Mouse (Mus musculus) CD8-positive naive resting alpha-beta T cell, adult 2 months (primary cell): ENCODE results near the gene Olfr73.
"Not testable (repeated sequence)": the region's sequence is repeated elsewhere in the genome, so short reads cannot be mapped to it uniquely, and the experiment has no call there.

Experiments
- DNase-seq, 2 experiments: peaks; one replicate each; pipeline ENCODE4 v3.0.0; 2022; ENCODE audit warnings: low read depth in 2 of 2, low spot score in 2 of 2

The Olfr73 gene

DNA sequence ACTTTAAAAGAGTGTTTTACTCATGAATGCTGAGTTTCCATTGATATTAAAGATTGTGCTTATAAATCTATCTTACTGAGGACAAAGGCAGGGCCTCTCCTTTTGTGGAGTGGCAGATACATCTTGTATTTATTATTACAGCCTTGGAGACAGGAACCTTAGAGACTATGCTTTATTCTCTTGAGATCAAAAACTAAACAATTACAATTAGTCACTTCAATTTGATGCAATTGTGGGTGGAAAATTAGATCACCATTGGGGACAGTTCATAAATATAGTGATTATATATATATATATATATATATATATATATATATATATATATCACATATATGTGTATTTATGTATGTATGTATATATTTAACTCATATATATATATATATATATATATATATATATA lies at the start of gene Olfr73:
Olfr73 (minus strand) TSS at position 101 of the 400 bp plus-strand sequence.
- DNase-seq = no peak

DNA sequence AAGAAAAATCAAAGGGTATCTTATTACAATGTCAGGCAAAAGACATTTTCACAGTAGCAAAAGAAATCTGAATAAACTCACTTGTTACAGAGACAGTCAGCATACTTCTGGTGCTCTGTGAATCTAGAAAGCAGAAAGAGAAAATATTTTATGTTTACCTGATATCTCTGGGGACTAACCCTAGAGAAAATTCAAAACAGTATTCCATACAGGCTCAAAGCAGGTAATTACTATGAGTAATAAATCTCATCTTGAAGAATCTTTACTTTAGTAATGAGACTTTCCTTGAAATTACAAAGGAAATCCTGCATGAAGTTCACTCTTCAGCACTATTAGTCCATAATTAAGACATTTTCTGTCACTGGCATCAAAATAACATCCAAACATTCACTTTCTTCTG lies 34.2 kb upstream of the Olfr73 start, which contains the start of gene Olfr1163:
Olfr1163 (minus strand) TSS at position 101 of the 400 bp plus-strand sequence.
- DNase-seq = no peak

DNA sequence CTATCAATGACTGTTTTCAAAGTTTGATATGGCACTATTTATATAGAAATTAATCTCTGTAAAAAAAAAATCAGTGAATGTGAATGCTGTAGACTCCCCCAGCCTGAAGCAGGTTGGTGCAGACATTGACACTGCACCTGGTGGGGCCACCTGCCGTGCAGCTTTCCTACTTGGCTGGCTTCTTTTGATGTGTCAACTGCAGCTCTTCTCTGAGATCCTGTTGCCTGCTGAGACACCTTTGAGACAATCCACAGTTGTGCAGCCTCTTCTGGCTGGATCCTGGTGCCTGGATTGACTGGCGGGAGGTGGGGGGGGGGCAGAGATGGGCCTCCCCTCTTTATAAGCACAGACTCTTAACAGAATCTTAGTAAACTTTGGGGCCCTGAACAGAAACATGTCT lies 26.1 kb upstream of the Olfr73 start:
- DNase-seq = no peak

DNA sequence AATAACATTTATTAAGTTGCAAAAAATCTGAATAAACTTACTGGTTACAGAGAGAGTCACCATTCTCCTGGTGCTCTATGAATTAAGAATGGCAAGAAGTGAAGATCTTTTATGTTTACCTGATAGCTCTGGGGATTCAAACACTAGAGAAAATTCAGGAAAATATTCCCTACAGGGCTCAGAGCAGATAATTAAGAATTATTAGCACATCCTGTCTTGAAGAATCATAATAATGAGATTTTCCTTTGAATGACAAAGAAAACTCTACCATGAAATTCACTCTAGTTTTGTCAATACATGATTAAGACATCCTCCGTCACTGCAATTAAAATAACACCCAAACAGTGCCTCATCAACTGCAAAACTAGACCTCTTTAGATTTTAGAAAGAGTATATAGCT lies 13.5 kb upstream of the Olfr73 start, which contains the start of gene Olfr1162:
Olfr1162 (minus strand) TSS at position 101 of the 400 bp plus-strand sequence.
- no peak for DNase-seq

DNA sequence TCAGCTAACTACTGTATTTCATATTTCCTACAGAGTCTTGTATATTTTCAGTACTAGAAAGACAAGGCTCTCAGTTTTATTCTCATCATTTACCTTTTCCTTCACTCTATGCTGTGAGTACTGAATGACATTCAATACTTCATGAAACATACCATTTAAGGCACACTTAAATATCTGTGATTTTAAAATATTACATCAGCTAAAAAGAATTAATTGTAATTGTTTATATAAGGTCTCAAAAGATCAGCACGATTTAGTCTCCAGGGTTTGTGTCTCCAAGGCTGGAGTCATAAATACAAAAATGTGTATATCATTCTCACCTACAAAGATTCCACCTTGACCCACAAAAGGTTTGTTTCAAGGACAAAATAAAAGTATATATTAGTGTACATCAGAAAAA lies 15.0 kb downstream of the Olfr73 start, which contains the start of gene Olfr1161:
Olfr1161 (plus strand) TSS at position 301 of the 400 bp plus-strand sequence.
- not testable (repeated sequence) for DNase-seq

DNA sequence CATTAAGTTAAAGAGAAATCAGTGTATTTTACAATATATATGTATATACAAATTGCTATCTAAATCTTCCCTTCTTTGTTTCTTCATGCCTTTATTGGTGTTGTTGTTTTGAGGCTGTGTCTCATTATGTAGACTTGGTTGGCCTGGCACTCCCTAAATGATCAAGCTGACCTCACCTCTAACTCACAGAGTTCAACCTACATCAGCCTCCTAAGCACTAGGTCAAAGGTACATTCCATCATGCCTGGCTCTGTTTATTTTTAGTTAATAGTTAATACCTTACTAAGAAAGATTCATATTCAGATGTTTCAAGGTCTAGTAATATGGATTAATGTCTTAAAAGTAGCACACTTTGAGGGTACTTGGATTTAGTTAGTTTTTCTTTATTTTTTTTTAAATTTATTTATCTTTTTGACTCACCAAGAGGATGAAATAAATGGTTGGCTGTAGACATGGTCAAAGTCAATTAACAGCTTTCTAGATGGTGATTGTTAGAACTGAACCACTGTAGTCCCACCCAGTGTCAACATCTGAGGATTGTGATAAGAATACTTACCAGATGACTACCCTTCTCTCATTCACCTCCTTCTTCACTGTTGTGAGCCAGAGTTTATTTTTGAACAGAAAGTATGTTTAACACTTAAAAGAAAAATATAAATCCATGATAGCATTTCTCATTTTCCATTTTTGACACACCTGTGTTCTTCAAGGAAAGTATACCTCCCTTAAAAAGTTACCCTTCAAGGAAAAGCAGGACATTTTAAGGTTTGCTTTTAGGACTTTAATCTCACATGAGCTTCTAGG lies 29.8 kb downstream of the Olfr73 start, which contains the start of gene Olfr1160:
Olfr1160 (minus strand) TSS at position 754 of the 804 bp plus-strand sequence.
- no peak for DNase-seq

DNA sequence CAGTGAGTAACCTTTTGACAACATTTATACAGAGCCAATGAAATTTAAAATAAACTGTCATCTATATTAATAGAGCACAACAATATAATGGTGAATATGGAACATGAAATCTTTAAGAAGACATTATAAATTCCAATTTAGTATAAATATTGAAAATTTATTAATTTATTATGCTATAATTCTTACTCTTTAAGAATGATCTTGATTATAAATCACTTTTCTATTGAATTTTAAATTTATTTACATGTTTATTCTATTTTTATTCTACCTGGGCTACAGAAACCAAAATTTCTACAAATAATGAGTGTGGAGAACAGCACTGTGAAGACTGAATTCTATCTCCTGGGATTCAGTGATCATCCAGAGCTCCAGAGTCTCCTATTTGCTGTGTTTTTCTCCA lies 47.7 kb downstream of the Olfr73 start, which contains the start of gene Olfr1158:
Olfr1158 (plus strand) TSS at position 301 of the 400 bp plus-strand sequence.
- DNase-seq = no peak
